Mouse (Mus musculus) lung, postnatal 14 days (tissue): ENCODE measurements at regions not wholly inside any gene's neighbourhood (a gene's known extent, or its start where the extent isn't known, plus 50 kb on each side); places are given as distances from the start of the nearest gene placed in this dataset.

Source experiments
- DNase-seq: peaks from one replicate; pipeline ENCODE4 v3.0.0; 2021

GRCm38 (mm10) chr9:76896347-76896746, 149.2 kb downstream of the Tinag start:
- no peak for DNase-seq

DNA sequence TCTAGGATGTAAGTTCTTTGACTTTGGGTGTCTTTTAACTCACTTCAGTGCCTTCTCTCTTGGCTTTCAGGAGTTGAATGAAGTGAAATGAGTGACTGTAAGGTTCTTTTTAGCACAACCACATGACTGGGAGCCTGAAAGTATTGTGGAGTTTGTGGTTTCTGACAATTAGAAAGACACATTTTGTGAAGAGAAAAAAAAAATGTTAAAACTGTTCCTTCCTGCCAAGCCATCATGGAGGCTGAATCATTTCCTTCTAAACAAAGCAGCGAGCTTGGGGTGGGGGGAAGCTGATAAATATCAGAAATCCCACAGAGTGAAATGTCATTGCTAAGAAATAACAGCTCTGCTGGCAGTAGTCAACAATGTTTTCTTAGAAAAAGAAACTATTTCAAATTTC, 163.8 kb downstream of the Tinag start:
- no peak for DNase-seq

DNA sequence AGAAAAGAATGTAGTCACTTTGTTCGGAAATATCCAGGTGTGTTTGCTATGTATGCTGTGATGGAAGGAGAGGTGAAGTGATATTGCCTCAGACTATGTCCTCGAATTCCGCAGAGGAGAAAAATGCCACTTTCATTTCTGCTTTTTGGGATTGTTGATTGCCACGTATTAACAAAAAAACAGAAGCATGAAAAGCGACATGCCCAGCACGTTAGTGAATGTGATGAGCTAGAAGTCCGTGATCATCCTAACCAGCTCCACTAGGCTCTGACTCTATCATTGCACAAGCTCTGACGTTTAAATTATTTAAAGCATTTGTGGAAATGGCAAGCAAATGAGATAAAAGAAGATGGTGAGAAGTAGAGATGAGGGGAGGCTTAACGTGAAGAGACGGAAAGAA, 169.6 kb downstream of the Tinag start:
- DNase-seq = no peak

DNA sequence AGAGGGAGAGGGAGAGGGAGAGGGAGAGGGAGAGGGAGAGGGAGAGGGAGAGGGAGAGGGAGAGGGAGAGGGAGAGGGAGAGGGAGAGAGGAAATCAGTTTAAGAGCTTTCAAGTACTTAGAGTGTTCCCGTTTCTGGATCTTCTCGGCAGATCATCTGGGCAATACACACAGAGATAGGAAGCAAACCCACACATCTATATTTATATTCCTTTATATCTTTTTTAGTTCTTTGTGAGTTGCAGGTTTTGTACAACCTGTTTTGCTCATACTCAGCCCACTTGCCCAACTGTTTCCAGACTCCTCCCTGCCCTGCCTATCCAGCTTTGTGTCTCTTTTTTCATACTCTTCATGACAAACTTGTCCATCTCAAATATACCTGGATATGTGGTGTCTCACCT, 173.2 kb downstream of the Tinag start:
- no peak for DNase-seq

GRCm38 (mm10) chr9:76869635-76870034, 176.0 kb downstream of the Tinag start:
- no peak for DNase-seq

- no peak for DNase-seq
These were observed 177.0 kb downstream of the Tinag start for GRCm38 (mm10) chr9:76868633-76869032.

- DNase-seq = no peak
These were observed 223.4 kb downstream of the Tinag start for GRCm38 (mm10) chr9:76822173-76822572.

DNA sequence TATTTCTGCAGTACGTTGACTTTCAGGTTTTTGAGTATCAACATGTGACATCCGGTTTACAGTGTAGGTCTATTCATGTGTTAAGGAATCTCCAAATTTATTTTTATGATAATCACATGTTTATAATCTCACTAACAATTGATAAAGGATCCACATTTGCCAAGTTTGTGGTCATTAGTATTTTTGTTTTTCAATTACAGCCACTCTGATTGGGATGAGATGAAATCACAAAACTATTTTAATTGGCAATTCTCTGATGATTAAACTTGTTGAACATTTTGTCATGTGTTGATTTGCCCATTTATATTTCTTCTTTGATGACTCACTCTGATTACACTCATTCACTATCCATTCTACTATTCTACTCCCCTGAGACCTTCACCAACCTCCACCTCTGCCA, 228.0 kb upstream of the Fam83b start:
- no peak for DNase-seq

DNA sequence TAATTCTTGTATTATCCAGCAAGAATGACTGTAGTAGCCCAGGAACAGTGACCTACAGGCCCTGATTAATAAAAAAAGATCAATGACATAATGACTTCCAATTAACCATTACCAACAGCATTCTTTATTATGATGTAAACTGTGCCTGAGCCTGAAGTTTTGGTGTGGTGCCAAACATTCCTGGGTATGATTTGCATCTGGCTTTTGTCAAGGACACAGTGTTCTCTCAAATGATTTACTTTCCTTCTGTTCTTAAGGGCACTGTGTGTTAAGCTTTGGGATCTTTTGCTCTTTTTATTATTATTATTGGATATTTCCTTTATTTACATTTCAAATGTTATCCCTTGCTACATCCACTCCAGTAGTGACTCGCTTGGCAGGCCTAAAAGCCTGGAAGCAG, 221.7 kb upstream of the Fam83b start:
- DNase-seq = peak; percentile 15
